Mouse (Mus musculus): ENCODE results near the gene Slco1b2. TPM values are rescaled to one million over a fixed set of nuclear protein-coding genes. Genes with fewer than 3 reads are reported as not detected.

Gene Slco1b2
- polyA plus RNA-seq (2017; shearing (Covaris generic)): not detected

GRCm38 (mm10) chr6:141629291-141629690 is at the start of gene Slco1b2:
Gene Slco1b2, plus strand, starts transcription at chr6:141629518.

Other genes starting within 250 kb of the Slco1b2 start
- gene Slco1c1, start 105.2 kb upstream of the Slco1b2 start, polyA plus RNA-seq (2017; shearing (Covaris generic)): not detected
- gene Gm5724, start 144.3 kb downstream of the Slco1b2 start, polyA plus RNA-seq (2017; shearing (Covaris generic)): not detected
- gene Slco1a4, start 226.7 kb downstream of the Slco1b2 start, polyA plus RNA-seq (2017; shearing (Covaris generic)): not detected

Data from activated CD4-positive, CD25-positive, alpha-beta regulatory T cell, adult 9 weeks (primary cell).